Mouse (Mus musculus): ENCODE measurements around the gene Uts2r. TPM values are rescaled to one million over a fixed set of nuclear protein-coding genes. Genes with fewer than 3 reads are reported as not detected.

The Uts2r gene
- total and polyA plus RNA-seq, 3 experiments, result not detected

DNA sequence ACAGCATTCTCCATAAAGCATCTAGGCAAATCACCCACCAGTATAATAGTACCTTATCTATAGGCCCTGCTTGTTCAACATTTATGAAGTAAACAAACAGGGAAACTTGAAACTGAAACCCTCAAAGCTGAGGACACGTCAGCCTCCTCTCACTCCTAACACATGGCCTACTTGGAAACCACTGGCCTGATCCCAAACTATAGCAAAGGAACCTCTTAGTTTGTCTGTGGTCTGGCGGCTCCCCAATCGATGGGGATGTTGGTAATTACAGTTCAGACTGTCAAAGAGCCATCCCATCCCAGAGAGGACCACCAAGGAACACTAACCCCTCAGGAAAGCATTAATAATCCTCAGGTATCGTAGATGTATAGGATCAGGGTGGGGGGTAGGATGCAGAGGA lies 39.8 kb downstream of the Uts2r start:
- no peak for TF ChIP-seq KAT2A (conservative IDR thresholded peaks at IDR 0.05; ENCODE audit: low read depth, low read length)
- no peak for TF ChIP-seq JUND (IDR thresholded peaks at IDR 0.05; ENCODE audit: low read depth, low read length)
- TF ChIP-seq MEF2A (IDR thresholded peaks at IDR 0.05; ENCODE audit: extremely low read depth, insufficient replicate concordance, low read depth, low read length, poor library complexity, severe bottlenecking), result no peak
- TF ChIP-seq E2F4 (IDR thresholded peaks at IDR 0.05; ENCODE audit: borderline replicate concordance, low read depth, low read length), result no peak
- no peak for TF ChIP-seq USF1 (IDR thresholded peaks at IDR 0.05; ENCODE audit: low read depth, low read length)
- no peak for TF ChIP-seq RCOR1 (IDR thresholded peaks at IDR 0.05; ENCODE audit: low read depth, low read length)
- no peak for TF ChIP-seq MAX (IDR thresholded peaks at IDR 0.05; ENCODE audit: low read length)
- no peak for TF ChIP-seq UBTF (IDR thresholded peaks at IDR 0.05; ENCODE audit: borderline replicate concordance, insufficient read depth, low read depth, low read length)
- TF ChIP-seq ZMIZ1 (IDR thresholded peaks at IDR 0.05; ENCODE audit: low read depth, low read length), result no peak
- TF ChIP-seq EP300 (IDR thresholded peaks at IDR 0.05; ENCODE audit: low read depth in 1 of 2, low read length in 2 of 2), result no peak
- TF ChIP-seq TAL1 (IDR thresholded peaks at IDR 0.05; ENCODE audit: low read length), result no peak
- TF ChIP-seq POLR2AphosphoS2 (IDR thresholded peaks at IDR 0.05; ENCODE audit: low read length), result no peak
- no peak for TF ChIP-seq SIN3A (IDR thresholded peaks at IDR 0.05; ENCODE audit: low read length)
- TF ChIP-seq NRF1 (IDR thresholded peaks at IDR 0.05; ENCODE audit: insufficient read depth, low read depth, low read length, poor library complexity, severe bottlenecking), result no peak
- H3K4me3 ChIP-seq (ENCODE audit: control insufficient read depth in 1 of 2, insufficient read depth in 1 of 2, low read depth in 2 of 2, low read length in 2 of 2), result no peak overlapping the region

DNA sequence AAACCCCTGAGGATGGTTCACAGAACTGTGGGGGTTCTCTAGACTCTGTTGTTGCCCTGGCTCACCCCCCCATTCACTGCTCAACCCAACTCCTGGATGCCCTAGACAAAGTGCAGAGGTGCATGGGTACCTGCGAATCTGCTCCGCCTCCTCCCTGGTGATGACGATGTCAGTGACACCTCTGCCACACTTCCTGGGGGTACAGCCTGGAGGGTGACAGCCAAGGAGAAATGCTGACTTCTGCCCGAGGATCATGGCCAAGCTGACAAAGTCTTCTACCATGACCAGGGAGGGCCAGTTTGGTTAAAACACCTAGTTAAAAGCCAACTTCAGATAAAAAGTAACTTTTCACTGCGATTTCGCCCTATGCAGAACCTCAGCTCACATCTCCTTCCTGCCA lies 40.7 kb downstream of the Uts2r start:
- no peaks in the 10 kb centered on the region for H3K27me3 ChIP-seq (ENCODE audit: control insufficient read depth in 1 of 2, insufficient read depth in 2 of 2, low read length in 2 of 2)
- no peak overlapping the region for H3K9ac ChIP-seq (ENCODE audit: control insufficient read depth, low read depth, low read length, poor library complexity, severe bottlenecking)
- no peaks in the 10 kb centered on the region; the same call in 1 of the 2 replicates for H3K79me2 ChIP-seq (ENCODE audit: control insufficient read depth, insufficient read depth, low read length, poor library complexity)
- no peak for DNase-seq (ENCODE audit: low read depth, low spot score)
- TF ChIP-seq GATA1 (IDR thresholded peaks at IDR 0.05; ENCODE audit: low read depth, low read length) (no peak), MXI1 (IDR thresholded peaks at IDR 0.05; ENCODE audit: low read depth, low read length) (no peak), POLR2AphosphoS5 (IDR thresholded peaks at IDR 0.05; ENCODE audit: borderline replicate concordance, low read depth, low read length) (no peak), RCOR1 (IDR thresholded peaks at IDR 0.05; ENCODE audit: low read depth, low read length) (no peak), ZMIZ1 (IDR thresholded peaks at IDR 0.05; ENCODE audit: low read depth, low read length) (no peak), GABPA (IDR thresholded peaks at IDR 0.05; ENCODE audit: low read depth, low read length) (no peak), NELFE (IDR thresholded peaks at IDR 0.05; ENCODE audit: low read depth, low read length) (no peak), BHLHE40 (IDR thresholded peaks at IDR 0.05; ENCODE audit: borderline replicate concordance, low read depth, low read length) (no peak), MEF2A (IDR thresholded peaks at IDR 0.05; ENCODE audit: extremely low read depth, insufficient replicate concordance, low read depth, low read length, poor library complexity, severe bottlenecking) (no peak), CHD2 (IDR thresholded peaks at IDR 0.05; ENCODE audit: low read length) (no peak), USF1 (IDR thresholded peaks at IDR 0.05; ENCODE audit: low read depth, low read length) (no peak), MAX (IDR thresholded peaks at IDR 0.05; ENCODE audit: low read length) (no peak), ELF1 (IDR thresholded peaks at IDR 0.05; ENCODE audit: low read depth, low read length) (no peak), ZKSCAN1 (IDR thresholded peaks at IDR 0.05; ENCODE audit: low read depth, low read length) (no peak), MAFK (IDR thresholded peaks at IDR 0.05; ENCODE audit: borderline replicate concordance, low read depth, low read length) (no peak), MYB (IDR thresholded peaks at IDR 0.05; ENCODE audit: low read depth, low read length) (no peak), CHD1 (IDR thresholded peaks at IDR 0.05; ENCODE audit: low read depth, low read length) (no peak), NRF1 (IDR thresholded peaks at IDR 0.05; ENCODE audit: insufficient read depth, low read depth, low read length, poor library complexity, severe bottlenecking) (no peak)
- H3K4me3 ChIP-seq (ENCODE audit: control insufficient read depth in 1 of 2, insufficient read depth in 1 of 2, low read depth in 2 of 2, low read length in 2 of 2), result no peak overlapping the region
- H3K27ac ChIP-seq (ENCODE audit: control insufficient read depth, low read depth, low read length), result no peak overlapping the region
- no peaks in the 10 kb centered on the region for H3K9me3 ChIP-seq (replicated peaks; ENCODE audit: insufficient read depth, low read length)
- H3K4me1 ChIP-seq (ENCODE audit: control insufficient read depth in 1 of 2, insufficient read depth in 2 of 2, low read length in 2 of 2), result peaks cover 0 to 4% of the 10 kb centered on the region in 2 experiments; a peak in 1 of 4 replicates
- peaks cover 0 to 2% of the 10 kb centered on the region in 2 experiments; a peak in 1 of 4 replicates for H3K36me3 ChIP-seq (ENCODE audit: control insufficient read depth in 1 of 2, insufficient read depth in 2 of 2, low read length in 2 of 2)

More for the DNA sequence above, 39.8 kb downstream of the Uts2r start:
- Histone ChIP-seq H3K9me3 (replicated peaks; ENCODE audit: insufficient read depth, low read length) (no peaks in the 10 kb centered on the region), H3K36me3 (ENCODE audit: control insufficient read depth in 1 of 2, insufficient read depth in 2 of 2, low read length in 2 of 2) (no peaks in the 10 kb centered on the region), H3K4me1 (ENCODE audit: control insufficient read depth in 1 of 2, insufficient read depth in 2 of 2, low read length in 2 of 2) (peaks cover 0 to 4% of the 10 kb centered on the region in 2 experiments; a peak in 1 of 4 replicates), H3K9ac (ENCODE audit: control insufficient read depth, low read depth, low read length, poor library complexity, severe bottlenecking) (no peak overlapping the region), H3K79me2 (ENCODE audit: control insufficient read depth, insufficient read depth, low read length, poor library complexity) (no peaks in the 10 kb centered on the region; the same call in 1 of the 2 replicates), H3K27ac (ENCODE audit: control insufficient read depth, low read depth, low read length) (no peak overlapping the region), H3K27me3 (ENCODE audit: control insufficient read depth in 1 of 2, insufficient read depth in 2 of 2, low read length in 2 of 2) (no peaks in the 10 kb centered on the region)
- no peak for DNase-seq (ENCODE audit: low read depth, low spot score)
